Mouse (Mus musculus): Measurements from ENCODE around the gene Tarbp1.

Gene Tarbp1

GRCm38 (mm10) chr8:126474299-126475187 is at the start of gene Tarbp1:
TSS of gene Tarbp1 (minus strand) at chr8:126475065.
- DNase-seq (ENCODE audit: low spot score), result peak; percentile 94

GRCm38 (mm10) chr8:126524233-126524985 is 49.5 kb upstream of the Tarbp1 start:
- no peak for DNase-seq (ENCODE audit: low spot score)

- no peak for DNase-seq (ENCODE audit: low spot score)
Measured at GRCm38 (mm10) chr8:126523060-126523574, 48.3 kb upstream of the Tarbp1 start.

- no peak for DNase-seq (ENCODE audit: low spot score)
Measured at GRCm38 (mm10) chr8:126519447-126519975, 44.6 kb upstream of the Tarbp1 start.

GRCm38 (mm10) chr8:126516620-126517577 is 42.0 kb upstream of the Tarbp1 start:
- peak; percentile 75 for DNase-seq (ENCODE audit: low spot score)

- DNase-seq (ENCODE audit: low spot score), result peak; percentile 49
Measured at GRCm38 (mm10) chr8:126514011-126514964, 39.4 kb upstream of the Tarbp1 start.

GRCm38 (mm10) chr8:126510866-126511265 is 36.0 kb upstream of the Tarbp1 start:
- no peak for DNase-seq (ENCODE audit: low spot score)

GRCm38 (mm10) chr8:126509635-126510034 is 34.8 kb upstream of the Tarbp1 start:
- no peak for DNase-seq (ENCODE audit: low spot score)

GRCm38 (mm10) chr8:126508871-126509586 is 34.2 kb upstream of the Tarbp1 start:
- DNase-seq (ENCODE audit: low spot score), result no peak

- DNase-seq (ENCODE audit: low spot score), result no peak
Measured at GRCm38 (mm10) chr8:126508221-126508620, 33.4 kb upstream of the Tarbp1 start.

- DNase-seq (ENCODE audit: low spot score), result no peak
Measured at GRCm38 (mm10) chr8:126504492-126505182, 29.8 kb upstream of the Tarbp1 start.

- DNase-seq (ENCODE audit: low spot score), result no peak
Measured at GRCm38 (mm10) chr8:126502722-126503121, 27.9 kb upstream of the Tarbp1 start.

- no peak for DNase-seq (ENCODE audit: low spot score)
Measured at GRCm38 (mm10) chr8:126499371-126499770, 24.5 kb upstream of the Tarbp1 start.

GRCm38 (mm10) chr8:126498465-126498864 is 23.6 kb upstream of the Tarbp1 start:
- DNase-seq (ENCODE audit: low spot score), result no peak

- peak; percentile 97 for DNase-seq (ENCODE audit: low spot score)
Measured at GRCm38 (mm10) chr8:126497541-126498428, 22.9 kb upstream of the Tarbp1 start.

- DNase-seq (ENCODE audit: low spot score), result no peak
Measured at GRCm38 (mm10) chr8:126496915-126497314, 22.1 kb upstream of the Tarbp1 start.

GRCm38 (mm10) chr8:126495461-126495860 is 20.6 kb upstream of the Tarbp1 start:
- no peak for DNase-seq (ENCODE audit: low spot score)
